8 mouse cellular contexts compared by ENCODE assay signal in genomic region chr7:56018972-56019929, GRCm38 (mm10). TPM values are rescaled to one million over a fixed set of nuclear protein-coding genes. Genes with fewer than 3 reads are reported as not detected.
DNase-seq lines count a peak whose midpoint lies in the region; ATAC-seq and TF ChIP-seq lines count a peak whose summit lies in the region.

No protein-coding gene starts in this region.

- no peak for TF ChIP-seq CTCF in C2C12 (IDR thresholded peaks at IDR 0.05; ENCODE audit: control insufficient read depth, insufficient read depth, insufficient read length)
- no peak for TF ChIP-seq CTCF in bone marrow, adult 2 months (IDR thresholded peaks at IDR 0.05; ENCODE audit: control insufficient read depth, insufficient read depth, low read length)

- H3K79me3 ChIP-seq in C2C12 (ENCODE audit: low read depth): no peaks in the 10 kb centered on the region

- H3K36me3 ChIP-seq in C2C12 (ENCODE audit: control insufficient read depth, insufficient read depth): no peaks in the 10 kb centered on the region
- H3K36me3 ChIP-seq in embryonic facial prominence, embryonic 15.5 days: no peaks in the 10 kb centered on the region
- no peaks in the 10 kb centered on the region for H3K36me3 ChIP-seq in limb, embryonic 15.5 days
- 0 out of 2 replicates have a peak, but pooled peaks cover 2% of the 10 kb centered on the region for H3K36me3 ChIP-seq in midbrain, embryonic 16.5 days (ENCODE audit: control insufficient read depth, insufficient read depth, low read length)

- no peaks in the 10 kb centered on the region; the same call in 1 of the 2 replicates for H3K4me1 ChIP-seq in bone marrow, adult 2 months (ENCODE audit: control insufficient read depth, insufficient read depth, low read length)
- H3K4me1 ChIP-seq in embryonic facial prominence, embryonic 15.5 days: peaks cover 10% of the 10 kb centered on the region
- H3K4me1 ChIP-seq in limb, embryonic 15.5 days: peaks cover 7% of the 10 kb centered on the region
- H3K4me1 ChIP-seq in midbrain, embryonic 16.5 days (ENCODE audit: control insufficient read depth, insufficient read depth, low read length): peaks cover 11% of the 10 kb centered on the region

- H3K4me3 ChIP-seq in C2C12 (ENCODE audit: insufficient read depth, poor library complexity, severe bottlenecking): peak overlapping the region; percentile 43
- peak overlapping the region; percentile 85 for H3K4me3 ChIP-seq in bone marrow, adult 2 months (replicated peaks; ENCODE audit: control insufficient read depth, low read depth, low read length)
- H3K4me3 ChIP-seq in embryonic facial prominence, embryonic 15.5 days (replicated peaks): peak overlapping the region; percentile 82
- H3K4me3 ChIP-seq in limb, embryonic 15.5 days: peak overlapping the region; percentile 86
- H3K4me3 ChIP-seq in midbrain, embryonic 16.5 days (ENCODE audit: low read depth, low read length): peak overlapping the region; percentile 82

- H3ac ChIP-seq in C2C12 (ENCODE audit: control insufficient read depth, insufficient read length, low read depth): peak overlapping the region; percentile 71

- DNase-seq in heart, adult 9 months (ENCODE audit: low spot score in 2 of 2): peak; percentile 59 to 61
- peak; percentile 46 for DNase-seq in kidney, adult 9 months
- DNase-seq in spleen, postnatal 14 days (ENCODE audit: low spot score in 2 of 2): peak; percentile 56 to 57

- H3K4me2 ChIP-seq in embryonic facial prominence, embryonic 15.5 days (replicated peaks): peak overlapping the region; percentile 87
- peak overlapping the region; percentile 81 for H3K4me2 ChIP-seq in limb, embryonic 15.5 days
- peak overlapping the region; percentile 72 for H3K4me2 ChIP-seq in midbrain, embryonic 16.5 days (ENCODE audit: low read length)

- no peak for TF ChIP-seq POLR2A in bone marrow, adult 2 months (IDR thresholded peaks at IDR 0.05; ENCODE audit: borderline replicate concordance, control insufficient read depth, low read depth, low read length)

- H3K27ac ChIP-seq in bone marrow, adult 2 months (ENCODE audit: control insufficient read depth, insufficient read depth, low read depth, low read length, poor library complexity): peak overlapping the region; percentile 55
- peak overlapping the region; percentile 80 for H3K27ac ChIP-seq in embryonic facial prominence, embryonic 15.5 days (replicated peaks)
- peak overlapping the region; percentile 73 for H3K27ac ChIP-seq in limb, embryonic 15.5 days
- peak overlapping the region; percentile 84 for H3K27ac ChIP-seq in midbrain, embryonic 16.5 days (ENCODE audit: low read length)

- H3K79me2 ChIP-seq in C2C12 (ENCODE audit: control insufficient read depth, insufficient read depth): no peaks in the 10 kb centered on the region

- H3K27me3 ChIP-seq in C2C12 (ENCODE audit: control insufficient read depth, insufficient read depth, insufficient read length): no peaks in the 10 kb centered on the region
- H3K27me3 ChIP-seq in embryonic facial prominence, embryonic 15.5 days: no peaks in the 10 kb centered on the region
- no peaks in the 10 kb centered on the region for H3K27me3 ChIP-seq in limb, embryonic 15.5 days
- H3K27me3 ChIP-seq in midbrain, embryonic 16.5 days (ENCODE audit: control insufficient read depth, insufficient read depth, low read depth, low read length): no peaks in the 10 kb centered on the region

- H3K9me3 ChIP-seq in embryonic facial prominence, embryonic 15.5 days (replicated peaks): no peaks in the 10 kb centered on the region
- H3K9me3 ChIP-seq in limb, embryonic 15.5 days: no peaks in the 10 kb centered on the region
- H3K9me3 ChIP-seq in midbrain, embryonic 16.5 days (replicated peaks; ENCODE audit: control insufficient read depth, low read length, poor library complexity, severe bottlenecking): no peaks in the 10 kb centered on the region

- peak; percentile 91 for ATAC-seq in embryonic facial prominence, embryonic 15.5 days (ENCODE audit: insufficient number of reproducible peaks, low FRiP score, low TSS enrichment, low read depth)
- peak; percentile 88 for ATAC-seq in limb, embryonic 15.5 days (ENCODE audit: insufficient number of reproducible peaks, low FRiP score, low TSS enrichment, low read depth)
- ATAC-seq in midbrain, embryonic 16.5 days: peak; percentile 95

- 2% methylated on average over 71 of the region's 71 CpGs for WGBS in bone marrow, adult 2 months
- under 1% methylated on average over 71 of the region's 71 CpGs for WGBS in embryonic facial prominence, embryonic 15.5 days
- WGBS in limb, embryonic 15.5 days: under 1% methylated on average over 65 of the region's 71 CpGs
- WGBS in midbrain, embryonic 16.5 days: under 1% methylated on average over 66 of the region's 71 CpGs

- H3K9ac ChIP-seq in embryonic facial prominence, embryonic 15.5 days: peak overlapping the region; percentile 70
- peak overlapping the region; percentile 76 for H3K9ac ChIP-seq in limb, embryonic 15.5 days
- peak overlapping the region; percentile 76 for H3K9ac ChIP-seq in midbrain, embryonic 16.5 days (ENCODE audit: low read depth, low read length)

TF ChIP-seq in C2C12, 6 proteins besides CTCF, POLR2A, EP300 and RAD21:
- TF ChIP-seq USF1 (IDR thresholded peaks at IDR 0.05; ENCODE audit: low read depth) (no peak), MAX (IDR thresholded peaks at IDR 0.05) (no peak), CEBPB (IDR thresholded peaks at IDR 0.05; ENCODE audit: low read depth) (no peak), MYOD1 (IDR thresholded peaks at IDR 0.05; ENCODE audit: control insufficient read depth, insufficient read length, low read depth) (no peak), MYOG (IDR thresholded peaks at IDR 0.05; ENCODE audit: control insufficient read depth, extremely low read depth, insufficient read length) (no peak), FOSL1 (IDR thresholded peaks at IDR 0.05; ENCODE audit: insufficient read depth, low read length, poor library complexity, severe bottlenecking) (no peak)

RNA-seq across cellular contexts. Expression of gene Nipa1, which starts 0.5 kb away (rescaled TPM):
- 3.9 TPM for polyA plus RNA-seq in C2C12 (2012; fragmentation: generic; extraction: Trizol)
- 6.1 and 9.6 TPM in 2 replicates for polyA plus RNA-seq in bone marrow, adult 2 months (2011; ENCODE audit: insufficient read depth, insufficient read length, low replicate concordance, missing spikeins)
- polyA plus RNA-seq in embryonic facial prominence, embryonic 15.5 days (2015; fragmentation: Nextera tagmentation; extraction: Ambion mirVana): 8.7 and 9.2 TPM in 2 replicates
- 8.4 and 9.2 TPM in 2 replicates for polyA plus RNA-seq in limb, embryonic 15.5 days (2015; fragmentation: Nextera tagmentation; extraction: Ambion mirVana)
- polyA plus RNA-seq in midbrain, embryonic 16.5 days (2015; fragmentation: Nextera tagmentation; extraction: Ambion mirVana): 32.0 and 33.2 TPM in 2 replicates

RNA-seq across cellular contexts. Expression of gene Herc2, which starts 30.7 kb away (rescaled TPM):
- polyA plus RNA-seq in C2C12 (2012; fragmentation: generic; extraction: Trizol): 8.8 TPM
- polyA plus RNA-seq in bone marrow, adult 2 months (2011; ENCODE audit: insufficient read depth, insufficient read length, low replicate concordance, missing spikeins): 18.3 and 41.1 TPM in 2 replicates
- 22.3 and 26.4 TPM in 2 replicates for polyA plus RNA-seq in embryonic facial prominence, embryonic 15.5 days (2015; fragmentation: Nextera tagmentation; extraction: Ambion mirVana)
- 22.9 and 23.1 TPM in 2 replicates for polyA plus RNA-seq in limb, embryonic 15.5 days (2015; fragmentation: Nextera tagmentation; extraction: Ambion mirVana)
- polyA plus RNA-seq in midbrain, embryonic 16.5 days (2015; fragmentation: Nextera tagmentation; extraction: Ambion mirVana): 51.5 and 53.1 TPM in 2 replicates

RNA-seq across cellular contexts. Expression of gene Nipa2, which starts 57.0 kb away (rescaled TPM):
- polyA plus RNA-seq in C2C12 (2012; fragmentation: generic; extraction: Trizol): 17.2 TPM
- 8.9 and 23.8 TPM in 2 replicates for polyA plus RNA-seq in bone marrow, adult 2 months (2011; ENCODE audit: insufficient read depth, insufficient read length, low replicate concordance, missing spikeins)
- polyA plus RNA-seq in embryonic facial prominence, embryonic 15.5 days (2015; fragmentation: Nextera tagmentation; extraction: Ambion mirVana): 36.8 and 38.3 TPM in 2 replicates
- polyA plus RNA-seq in limb, embryonic 15.5 days (2015; fragmentation: Nextera tagmentation; extraction: Ambion mirVana): 34.0 and 38.2 TPM in 2 replicates
- 33.4 and 34.6 TPM in 2 replicates for polyA plus RNA-seq in midbrain, embryonic 16.5 days (2015; fragmentation: Nextera tagmentation; extraction: Ambion mirVana)

Comparison
In these comparisons a context has a peak if more than half of its experiments do, and no peak if none do; other contexts are left out.
1. Peak in every context shown above with its lines: DNase-seq, ATAC-seq, H3K4me3 ChIP-seq and H3K27ac ChIP-seq.